Mouse (Mus musculus) liver, adult 2 months (tissue): ENCODE results near the gene Agap1. TPM values are rescaled to one million over a fixed set of nuclear protein-coding genes. Genes with fewer than 3 reads are reported as not detected.

Source experiments
- DNase-seq: peaks from one replicate; pipeline ENCODE4 v3.0.0-alpha.2; 2011; ENCODE audit warnings: low read depth, low spot score; ENCODE audit errors: extremely low read depth
- H3K27ac ChIP-seq: fragments of 200-500 bp; replicated peaks from 2 replicates; pipeline ENCODE4 v1.5.1; 2012; ENCODE audit warnings: low read depth, mild to moderate bottlenecking, control low read depth, inconsistent platforms, low read length; ENCODE audit not compliant: insufficient read depth
- H3K27me3 ChIP-seq: fragments of 200-500 bp; 2 replicates; pipeline ENCODE4 v1.6.1; 2012; ENCODE audit warnings: mild to moderate bottlenecking, moderate library complexity, low read length, inconsistent platforms; ENCODE audit not compliant: control insufficient read depth, insufficient read depth
- H3K36me3 ChIP-seq: fragments of 200-500 bp; 2 replicates; pipeline ENCODE4 v1.6.1; 2012; ENCODE audit warnings: low read length, inconsistent platforms; ENCODE audit not compliant: control insufficient read depth, insufficient read depth
- H3K4me1 ChIP-seq: fragments of 200-500 bp; 2 replicates; pipeline ENCODE4 v1.6.1; 2011; ENCODE audit warnings: low read length; ENCODE audit not compliant: control insufficient read depth, insufficient read depth
- H3K4me3 ChIP-seq: fragments of 200-500 bp; 2 replicates; pipeline ENCODE4 v1.5.1; 2011; ENCODE audit warnings: low read depth, mild to moderate bottlenecking, control low read depth, low read length, moderate library complexity; ENCODE audit not compliant: insufficient read depth
- H3K79me2 ChIP-seq: fragments of 200-500 bp; 2 replicates; pipeline ENCODE4 v1.6.1; 2012; ENCODE audit warnings: inconsistent platforms, mild to moderate bottlenecking, low read length, moderate library complexity; ENCODE audit not compliant: control insufficient read depth, insufficient read depth
- H3K9ac ChIP-seq: fragments of 200-500 bp; 2 replicates; pipeline ENCODE4 v1.6.1; 2012; ENCODE audit warnings: low read depth, mild to moderate bottlenecking, control low read depth, inconsistent platforms, low read length
- CTCF ChIP-seq: fragments of 200-500 bp; IDR thresholded peaks from 2 replicates; pipeline ENCODE4 v1.5.1; 2011; ENCODE audit warnings: low read depth, low read length, control low read depth
- POLR2A ChIP-seq: fragments of 200-500 bp; IDR thresholded peaks from 2 replicates; pipeline ENCODE4 v1.6.1; 2011; ENCODE audit warnings: low read length, control low read depth; ENCODE audit not compliant: insufficient read depth; ENCODE audit errors: extremely low read depth
- WGBS: fragments of 180-500 bp; shearing (Covaris S2); methylation state at CpG from one replicate; pipeline ENCODE4 v1.1.7; 2018; 5-methylcytosine and 5-hydroxymethylcytosine counted together
- polyA plus RNA-seq: library from polyadenylated mRNA; depleted of rRNA; stranded (reverse); fragments of >200 nt; gene quantifications from 2 replicates; pipeline ENCODE4 v1.2.3, GENCODE M21; 2012
- total RNA-seq: library from RNA; depleted of rRNA; stranded (reverse); fragments of >200 nt; gene quantifications from 2 replicates; pipeline ENCODE4 v1.2.3, GENCODE M21; 2014

Gene Agap1
- total and polyA plus RNA-seq, 2 experiments = 3.4 to 3.5 TPM

DNA sequence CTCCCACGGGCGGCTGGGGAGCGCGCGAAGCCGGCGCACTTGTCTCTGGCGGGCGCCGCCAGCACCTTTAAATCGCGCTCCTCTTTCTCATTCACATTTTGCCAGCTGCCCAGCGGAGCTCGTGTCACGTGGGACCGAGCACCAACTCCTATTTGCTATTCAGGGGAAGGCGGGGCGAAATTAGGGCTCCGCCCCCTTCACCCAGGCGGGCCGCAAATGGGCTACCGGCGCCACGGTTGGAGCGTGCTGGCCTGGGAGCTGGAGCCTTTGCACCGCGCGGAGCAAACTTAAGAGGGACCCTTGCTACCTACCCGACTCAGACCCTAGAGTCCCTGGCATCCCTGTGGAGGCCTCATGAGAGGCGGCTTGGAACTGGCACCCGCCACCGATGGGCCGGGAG is 476.5 kb downstream of the Agap1 start, which contains the start of gene Gbx2:
TSS of gene Gbx2 (minus strand) at position 60 of the 400 bp plus-strand sequence.
- Histone ChIP-seq H3K27me3 (peaks cover 43% of the 10 kb centered on the region), H3K9ac (no peak within 1 kb of the TSS), H3K79me2 (no peaks in the 10 kb centered on the region), H3K4me3 (no peak within 1 kb of the TSS), H3K36me3 (no peaks in the 10 kb centered on the region), H3K4me1 (no peaks in the 10 kb centered on the region), H3K27ac (no peak within 1 kb of the TSS)
- 3% methylated on average over 33 of the region's 33 CpGs for WGBS
- no peak for TF ChIP-seq POLR2A
- TF ChIP-seq CTCF = no peak
- DNase-seq = no peak

DNA sequence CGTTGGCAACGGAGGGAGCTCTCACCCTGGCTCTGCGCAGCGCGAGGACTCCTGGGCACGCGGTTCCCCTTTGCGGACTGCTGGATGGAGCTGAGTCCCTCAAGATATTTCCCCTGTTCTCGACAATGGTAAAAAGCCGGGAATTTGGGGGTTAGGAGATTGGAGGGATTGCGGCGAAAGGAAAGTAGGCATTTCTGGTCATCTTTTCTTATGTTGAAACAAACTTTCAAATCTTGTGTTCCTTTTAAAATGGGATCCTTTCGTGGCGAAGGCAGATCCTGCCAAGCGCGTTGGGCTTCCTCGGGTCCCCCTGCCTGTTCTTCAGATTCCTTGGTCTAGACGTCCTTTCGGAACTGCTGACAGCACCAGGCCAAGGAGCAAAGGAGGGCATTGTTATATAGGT is 477.4 kb downstream of the Agap1 start:
- Histone ChIP-seq H3K27ac (no peak overlapping the region), H3K9ac (no peak overlapping the region), H3K36me3 (no peaks in the 10 kb centered on the region), H3K4me3 (no peak overlapping the region), H3K79me2 (no peaks in the 10 kb centered on the region), H3K4me1 (no peaks in the 10 kb centered on the region), H3K27me3 (peaks cover 51% of the 10 kb centered on the region)
- TF ChIP-seq POLR2A (no peak), CTCF (no peak)
- no peak for DNase-seq
- WGBS = 5% methylated on average over 19 of the region's 19 CpGs

GRCm38 (mm10) chr1:89932616-89933015 is 478.0 kb downstream of the Agap1 start:
- Histone ChIP-seq H3K27ac (no peak overlapping the region), H3K79me2 (no peaks in the 10 kb centered on the region), H3K4me1 (no peaks in the 10 kb centered on the region), H3K36me3 (no peaks in the 10 kb centered on the region), H3K9ac (no peak overlapping the region), H3K27me3 (peaks cover 50% of the 10 kb centered on the region), H3K4me3 (no peak overlapping the region)
- no peak for TF ChIP-seq CTCF
- no peak for TF ChIP-seq POLR2A
- DNase-seq = no peak
- 11% methylated on average over 16 of the region's 16 CpGs for WGBS

DNA sequence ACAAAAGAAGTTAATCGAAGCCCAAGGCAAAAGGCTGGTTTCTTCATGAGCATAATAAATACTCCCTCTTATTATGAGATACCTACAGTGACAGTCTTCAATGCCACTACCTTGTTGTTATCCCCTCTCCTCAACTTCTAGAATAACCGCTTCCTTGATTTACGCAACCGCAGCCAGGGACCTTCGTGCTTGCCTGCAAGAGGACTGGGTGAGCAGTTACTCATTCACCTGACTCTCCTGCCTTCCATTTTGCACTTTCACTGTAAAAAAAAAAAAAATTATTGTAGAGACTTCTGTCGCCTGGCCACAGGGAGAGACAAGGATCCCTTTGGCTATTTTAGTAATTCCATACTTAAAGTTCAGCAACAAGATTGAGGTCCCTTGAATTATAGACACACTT is 478.4 kb downstream of the Agap1 start:
- TF ChIP-seq POLR2A = no peak
- no peak for TF ChIP-seq CTCF
- Histone ChIP-seq H3K27me3 (peaks cover 52% of the 10 kb centered on the region), H3K4me3 (no peak overlapping the region), H3K27ac (no peak overlapping the region), H3K79me2 (no peaks in the 10 kb centered on the region), H3K9ac (no peak overlapping the region), H3K36me3 (no peaks in the 10 kb centered on the region), H3K4me1 (no peaks in the 10 kb centered on the region)
- DNase-seq = no peak
- WGBS = 25% methylated on average over 6 of the region's 6 CpGs

DNA sequence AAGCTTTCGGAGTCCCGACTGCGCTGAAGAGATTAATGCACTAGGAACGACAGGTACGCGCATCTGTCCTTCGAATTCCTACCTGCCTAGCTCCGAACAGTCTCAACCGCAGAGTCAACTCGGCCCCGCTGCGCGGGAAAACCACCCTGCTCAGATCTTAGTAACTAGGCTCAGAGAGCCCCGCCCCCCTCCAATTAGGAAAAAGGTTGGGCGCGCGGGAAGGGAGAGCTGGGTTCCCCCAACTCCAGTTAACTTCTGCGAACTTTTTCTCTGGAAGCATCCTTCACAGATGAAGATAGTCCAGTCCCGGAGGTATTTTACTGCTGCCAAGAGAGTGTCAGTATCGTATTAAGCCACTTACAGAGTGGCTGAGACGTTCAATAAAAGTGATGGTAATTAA is 479.2 kb downstream of the Agap1 start:
- Histone ChIP-seq H3K79me2 (no peaks in the 10 kb centered on the region), H3K4me3 (no peak overlapping the region), H3K4me1 (no peaks in the 10 kb centered on the region), H3K9ac (no peak overlapping the region), H3K27me3 (peaks cover 52% of the 10 kb centered on the region), H3K36me3 (no peaks in the 10 kb centered on the region), H3K27ac (no peak overlapping the region)
- TF ChIP-seq POLR2A = no peak
- no peak for TF ChIP-seq CTCF
- DNase-seq = no peak
- WGBS = 10% methylated on average over 21 of the region's 21 CpGs

- H3K4me3 ChIP-seq = no peak overlapping the region
- no peak for DNase-seq
- H3K4me1 ChIP-seq = no peaks in the 10 kb centered on the region
- 18% methylated on average over 19 of the region's 19 CpGs for WGBS
- no peak overlapping the region for H3K9ac ChIP-seq
- TF ChIP-seq POLR2A = no peak
- no peak for TF ChIP-seq CTCF
- H3K27me3 ChIP-seq = peaks cover 48% of the 10 kb centered on the region
- H3K36me3 ChIP-seq = no peaks in the 10 kb centered on the region
- no peaks in the 10 kb centered on the region for H3K79me2 ChIP-seq
- no peak overlapping the region for H3K27ac ChIP-seq
Observed at GRCm38 (mm10) chr1:89934316-89935260, 480.0 kb downstream of the Agap1 start.
